Mouse (Mus musculus) liver, embryonic 13.5 days (tissue): ENCODE results near the gene Pgls. TPM values are rescaled to one million over a fixed set of nuclear protein-coding genes. Genes with fewer than 3 reads are reported as not detected.

ENCODE experiments used
- ATAC-seq: fragments of 200-750 bp; cut with Nextera tagmentation; 2 replicates; pipeline ENCODE4 v1.8.0; 2017; ENCODE audit warnings: low read depth, mild to moderate bottlenecking, moderate number of reproducible peaks, moderate library complexity
- DNase-seq: peaks from one replicate; pipeline ENCODE4 v3.0.0; 2022
- H3K27ac ChIP-seq: fragments of 300-500 bp; sonication (generic); 2 replicates; pipeline ENCODE4 v1.5.1; 2015; ENCODE audit warnings: moderate library complexity, mild to moderate bottlenecking, inconsistent platforms
- H3K27me3 ChIP-seq: fragments of 300-500 bp; sonication (generic); 2 replicates; pipeline ENCODE4 v1.6.1; 2015; ENCODE audit warnings: mild to moderate bottlenecking, inconsistent platforms
- H3K36me3 ChIP-seq: fragments of 300-500 bp; sonication (generic); 2 replicates; pipeline ENCODE4 v1.6.1; 2015; ENCODE audit warnings: mild to moderate bottlenecking, inconsistent platforms
- H3K4me1 ChIP-seq: fragments of 300-500 bp; sonication (generic); replicated peaks from 2 replicates; pipeline ENCODE4 v1.6.1; 2015; ENCODE audit warnings: inconsistent platforms
- H3K4me2 ChIP-seq: fragments of 300-500 bp; sonication (generic); 2 replicates; pipeline ENCODE4 v1.6.1; 2015; ENCODE audit warnings: inconsistent platforms, mild to moderate bottlenecking, moderate library complexity
- H3K4me3 ChIP-seq: fragments of 300-500 bp; sonication (generic); replicated peaks from 2 replicates; pipeline ENCODE4 v1.5.1; 2015; ENCODE audit warnings: mild to moderate bottlenecking, inconsistent platforms
- H3K9ac ChIP-seq: fragments of 300-500 bp; sonication (generic); 2 replicates; pipeline ENCODE4 v1.6.1; 2015; ENCODE audit warnings: mild to moderate bottlenecking, inconsistent platforms
- H3K9me3 ChIP-seq: fragments of 300-500 bp; sonication (generic); replicated peaks from 2 replicates; pipeline ENCODE4 v1.6.1; 2016; ENCODE audit warnings: inconsistent platforms
- WGBS: fragments of 180-500 bp; shearing (Covaris S2); methylation state at CpG from one replicate; pipeline ENCODE4 v1.1.7; 2015; ENCODE audit not compliant: insufficient replicate concordance; 5-methylcytosine and 5-hydroxymethylcytosine counted together
- polyA plus RNA-seq: library from polyadenylated mRNA; unstranded; fragments of >200 nt; fragmentation: Nextera tagmentation; extraction: Ambion mirVana; gene quantifications from 2 replicates; pipeline ENCODE4 v1.2.1, GENCODE M21; 2015

The Pgls gene
- polyA plus RNA-seq, 1 experiment from 2014 or later: 110 TPM

DNA sequence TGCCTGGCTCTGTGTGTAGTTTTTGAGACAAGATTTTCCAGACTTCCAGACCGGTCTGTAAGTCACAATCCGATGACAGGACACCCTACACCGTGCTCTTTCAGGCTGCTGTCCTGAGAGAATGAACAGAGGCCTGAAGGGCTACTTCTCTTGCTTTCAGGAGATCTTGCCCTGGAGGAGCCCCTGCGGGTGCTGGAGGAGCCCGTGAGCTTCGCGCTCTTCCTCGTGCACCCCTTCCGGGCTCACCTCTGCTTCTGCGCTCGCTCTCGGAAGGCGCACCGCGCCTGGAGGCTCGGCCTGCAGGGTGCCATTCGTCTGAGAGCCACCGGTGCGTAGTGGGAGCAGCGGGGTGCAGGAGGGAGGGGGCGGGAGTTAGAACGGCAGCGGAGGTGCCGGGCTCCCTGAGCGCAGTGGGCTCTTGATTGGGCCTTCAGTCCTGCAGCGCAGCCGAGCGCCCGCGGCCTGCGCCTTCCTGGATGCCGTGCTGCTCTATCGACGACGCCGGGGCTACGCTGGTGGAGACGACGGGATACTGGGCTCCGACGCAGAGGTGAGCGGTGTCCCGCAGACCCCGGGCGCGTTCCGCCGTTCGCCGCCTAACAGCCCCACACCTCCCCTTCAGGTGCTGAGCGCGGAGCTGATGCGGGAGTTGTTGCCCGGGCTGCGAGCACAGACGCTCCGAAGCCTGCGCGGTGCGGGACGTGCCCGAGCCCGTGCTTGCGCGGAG lies 10.1 kb downstream of the Pgls start:
- Histone ChIP-seq H3K36me3 (no peaks in the 10 kb centered on the region), H3K4me3 (peak overlapping the region; percentile 32), H3K27me3 (peaks cover 54% of the 10 kb centered on the region), H3K4me2 (peak overlapping the region; percentile 53), H3K9me3 (no peaks in the 10 kb centered on the region), H3K4me1 (peaks cover 21% of the 10 kb centered on the region), H3K9ac (no peak overlapping the region), H3K27ac (no peak overlapping the region)
- DNase-seq (no peak), ATAC-seq (no peak; the same call in 1 of the 2 replicates)
- WGBS: 4% methylated on average over 65 of the region's 65 CpGs

DNA sequence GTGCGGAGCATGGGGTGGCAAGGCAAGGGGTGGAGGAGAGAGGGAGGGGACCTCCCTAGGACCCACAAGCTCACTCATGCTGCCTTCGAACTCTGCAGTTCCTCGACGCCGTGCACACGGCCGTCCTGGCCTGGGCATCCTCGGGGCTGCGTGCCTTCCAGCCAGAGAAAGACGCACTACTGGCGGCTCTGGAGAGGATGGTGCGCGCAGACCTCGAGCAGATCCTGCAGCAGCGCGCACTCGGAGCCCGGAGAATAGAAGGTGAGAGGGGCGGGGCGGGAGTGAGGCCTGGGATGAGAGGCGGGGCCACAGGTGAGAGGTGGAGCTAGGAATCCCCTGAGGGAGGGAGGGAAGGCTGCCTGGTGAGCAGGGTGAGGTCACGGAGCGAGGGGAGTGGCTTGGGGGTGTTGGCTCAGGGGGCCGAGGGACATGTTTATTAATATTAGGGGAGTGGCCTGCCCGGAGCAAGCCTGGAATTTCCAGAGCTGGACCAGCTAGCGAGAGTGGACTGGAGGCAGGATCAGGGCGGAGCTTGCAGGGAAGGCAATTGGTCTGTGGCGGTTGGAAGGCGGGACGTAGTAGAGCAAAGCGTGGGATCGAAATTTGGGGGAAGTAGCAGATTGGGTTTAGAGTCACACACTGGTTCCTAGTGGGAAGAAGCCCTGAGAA lies 10.8 kb downstream of the Pgls start:
- Histone ChIP-seq H3K36me3 (no peaks in the 10 kb centered on the region), H3K9ac (no peak overlapping the region), H3K4me2 (peak overlapping the region; percentile 53), H3K4me3 (peak overlapping the region; percentile 32), H3K4me1 (peaks cover 21% of the 10 kb centered on the region), H3K27me3 (peaks cover 54% of the 10 kb centered on the region), H3K9me3 (no peaks in the 10 kb centered on the region), H3K27ac (no peak overlapping the region)
- ATAC-seq (peak; percentile 45), DNase-seq (peak; percentile 17)
- 7% methylated on average over 32 of the region's 32 CpGs for WGBS

- H3K4me1 ChIP-seq: peaks cover 22% of the 10 kb centered on the region
- no peak overlapping the region for H3K9ac ChIP-seq
- H3K27ac ChIP-seq: no peak overlapping the region
- no peak for ATAC-seq
- H3K4me2 ChIP-seq: no peak overlapping the region
- DNase-seq: no peak
- no peaks in the 10 kb centered on the region for H3K9me3 ChIP-seq
- H3K4me3 ChIP-seq: no peak overlapping the region
- H3K27me3 ChIP-seq: peaks cover 54% of the 10 kb centered on the region
- 67% methylated on average over 7 of the region's 7 CpGs for WGBS
- H3K36me3 ChIP-seq: no peaks in the 10 kb centered on the region
Measured at GRCm38 (mm10) chr8:71604021-71604420, 12.0 kb downstream of the Pgls start.

DNA sequence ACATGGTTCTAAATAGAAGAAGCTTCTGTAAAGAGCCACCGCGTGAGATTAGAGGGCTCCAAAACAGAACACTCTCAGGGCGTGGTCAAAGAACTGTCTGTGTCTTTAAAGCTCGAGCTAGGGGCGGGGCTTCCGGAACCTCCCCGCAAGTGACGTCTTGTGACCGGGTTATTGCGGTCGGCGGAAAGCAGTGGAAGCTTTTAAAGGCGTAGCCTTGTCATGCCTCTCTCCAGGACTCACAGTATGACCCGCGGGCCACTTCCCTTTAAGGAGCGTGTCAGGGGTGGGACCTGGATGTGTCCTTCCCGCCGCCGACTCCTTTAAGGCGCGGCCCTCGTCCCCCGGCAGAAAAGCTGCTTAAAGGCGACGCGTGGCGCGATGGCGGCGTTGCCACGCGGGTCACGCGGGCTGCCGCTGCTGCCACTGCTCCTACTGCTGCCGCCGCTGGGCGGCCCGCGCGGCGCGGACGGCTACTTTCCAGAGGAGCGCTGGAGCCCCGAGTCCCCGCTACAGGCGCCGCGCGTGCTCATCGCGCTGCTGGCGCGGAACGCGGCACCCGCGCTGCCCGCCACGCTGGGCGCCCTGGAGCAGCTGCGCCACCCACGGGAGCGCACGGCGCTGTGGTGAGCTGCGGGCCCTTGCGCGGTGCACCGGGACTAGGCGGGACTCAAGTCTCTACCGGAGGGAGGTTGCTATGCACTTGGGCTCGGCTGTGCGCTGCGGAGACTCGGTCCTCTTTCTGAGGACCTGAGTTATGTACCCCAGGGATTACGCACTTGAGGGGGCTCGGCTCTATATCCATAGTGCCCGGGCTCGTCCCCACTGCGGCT lies 19.1 kb downstream of the Pgls start, which contains the start of gene Colgalt1:
Gene Colgalt1 (plus strand): TSS at position 177 of the 830 bp plus-strand sequence.
- H3K9me3 ChIP-seq: no peaks in the 10 kb centered on the region
- under 1% methylated on average over 82 of the region's 82 CpGs for WGBS
- peaks cover 28% of the 10 kb centered on the region for H3K36me3 ChIP-seq
- DNase-seq (peak; percentile 97), ATAC-seq (peak; percentile 99)
- H3K4me2 ChIP-seq: peak within 1 kb of the TSS; percentile 99
- H3K4me1 ChIP-seq: peaks cover 55% of the 10 kb centered on the region
- no peaks in the 10 kb centered on the region for H3K27me3 ChIP-seq
- H3K4me3 ChIP-seq: peak within 1 kb of the TSS; percentile 89
- peak within 1 kb of the TSS; percentile 83 for H3K27ac ChIP-seq
- H3K9ac ChIP-seq: peak within 1 kb of the TSS; percentile 91

DNA sequence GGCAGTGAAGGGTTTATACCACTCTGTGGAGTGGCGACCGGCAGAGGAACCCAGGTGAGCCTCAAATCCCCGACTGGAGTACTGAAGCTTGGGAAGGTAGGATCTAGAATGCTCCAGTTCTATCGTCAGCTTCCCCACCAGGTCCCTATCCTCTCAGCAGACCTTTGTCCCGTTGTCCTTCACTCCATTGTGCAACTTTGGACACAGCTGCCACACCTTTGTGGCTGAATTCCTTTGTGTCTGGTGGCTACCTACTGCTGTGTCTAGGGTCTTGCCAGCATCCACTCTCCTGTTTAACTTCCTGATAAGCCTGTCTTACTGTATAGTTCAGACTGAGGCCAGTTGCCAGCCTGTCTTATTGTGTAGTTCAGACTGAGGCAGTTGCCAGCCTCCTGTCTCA lies 20.2 kb downstream of the Pgls start:
- Histone ChIP-seq H3K4me2 (peak overlapping the region; percentile 99), H3K36me3 (peaks cover 40% of the 10 kb centered on the region), H3K4me3 (peak overlapping the region; percentile 89), H3K27ac (no peak overlapping the region), H3K27me3 (no peaks in the 10 kb centered on the region), H3K9me3 (no peaks in the 10 kb centered on the region), H3K4me1 (peaks cover 49% of the 10 kb centered on the region), H3K9ac (peak overlapping the region; percentile 91)
- DNase-seq (no peak), ATAC-seq (no peak)
- 28% methylated on average over 5 of the region's 5 CpGs for WGBS

DNA sequence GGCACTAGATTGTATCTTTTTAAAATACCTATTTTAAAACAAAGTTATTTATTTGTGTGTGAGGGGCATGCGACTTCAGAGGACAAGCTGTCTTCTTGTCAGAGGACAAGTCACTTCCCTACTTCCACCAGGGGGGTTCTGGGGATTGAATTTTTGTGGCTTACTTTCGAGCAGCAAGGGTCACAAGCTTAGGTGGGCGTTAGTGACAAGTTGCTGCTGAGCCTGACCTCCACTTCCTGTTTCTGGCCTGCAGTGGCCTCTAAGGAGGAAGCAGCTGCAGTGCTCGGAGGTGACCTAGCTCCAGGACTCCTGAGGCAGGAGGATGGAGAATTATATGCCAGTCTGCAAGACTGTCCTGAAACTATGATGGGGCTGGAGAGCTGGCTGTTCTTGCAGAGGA lies 21.4 kb downstream of the Pgls start:
- WGBS: 44% methylated on average over 4 of the region's 4 CpGs
- H3K27ac ChIP-seq: no peak overlapping the region

GRCm38 (mm10) chr8:71619786-71620185 lies 27.8 kb downstream of the Pgls start:
- 80% methylated on average over 2 of the region's 2 CpGs for WGBS
- Histone ChIP-seq H3K4me2 (no peak overlapping the region), H3K9ac (no peak overlapping the region), H3K4me3 (no peak overlapping the region), H3K4me1 (0 out of 2 replicates have a peak, but pooled peaks cover 3% of the 10 kb centered on the region), H3K27ac (no peak overlapping the region), H3K27me3 (no peaks in the 10 kb centered on the region), H3K9me3 (peaks cover 15% of the 10 kb centered on the region), H3K36me3 (peaks cover 98% of the 10 kb centered on the region)
- ATAC-seq (no peak), DNase-seq (no peak)

More for the DNA sequence above, 21.4 kb downstream of the Pgls start:
- Histone ChIP-seq H3K9ac (no peak overlapping the region), H3K27me3 (no peaks in the 10 kb centered on the region), H3K9me3 (no peaks in the 10 kb centered on the region), H3K4me1 (peaks cover 49% of the 10 kb centered on the region), H3K4me2 (no peak overlapping the region), H3K36me3 (peaks cover 52% of the 10 kb centered on the region), H3K4me3 (no peak overlapping the region)
- DNase-seq: no peak
- ATAC-seq: no peak

DNA sequence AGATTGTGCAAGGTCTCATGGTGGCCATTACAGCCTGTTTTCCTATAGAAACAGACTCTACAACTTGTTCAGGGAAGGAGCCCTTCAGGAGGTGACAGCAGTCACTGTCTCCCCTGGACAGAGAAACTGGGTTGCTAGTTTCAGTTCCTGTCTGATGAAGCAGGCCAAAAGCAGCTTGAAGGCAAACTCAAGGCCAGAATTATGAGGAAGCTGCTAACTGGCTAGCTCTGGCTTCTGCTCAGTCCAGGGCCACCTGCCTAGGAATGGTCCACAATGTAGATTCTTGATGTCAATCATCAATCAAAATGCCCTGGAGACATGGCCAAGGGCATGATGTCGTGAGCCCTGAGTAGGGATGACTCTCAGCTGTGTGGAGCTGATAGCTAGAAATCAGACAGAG lies 33.1 kb downstream of the Pgls start:
- ATAC-seq (no peak), DNase-seq (no peak)
- H3K27me3 ChIP-seq: peaks cover 9% of the 10 kb centered on the region
- H3K9me3 ChIP-seq: peaks cover 15% of the 10 kb centered on the region
- H3K36me3 ChIP-seq: peaks cover 55% of the 10 kb centered on the region
- H3K27ac ChIP-seq: no peak overlapping the region
- H3K4me2 ChIP-seq: no peak overlapping the region
- H3K4me1 ChIP-seq: peaks cover 28% of the 10 kb centered on the region
- no peak overlapping the region for H3K9ac ChIP-seq
- no peak overlapping the region for H3K4me3 ChIP-seq
- 73% methylated on average over 1 of the region's 1 CpGs for WGBS

DNA sequence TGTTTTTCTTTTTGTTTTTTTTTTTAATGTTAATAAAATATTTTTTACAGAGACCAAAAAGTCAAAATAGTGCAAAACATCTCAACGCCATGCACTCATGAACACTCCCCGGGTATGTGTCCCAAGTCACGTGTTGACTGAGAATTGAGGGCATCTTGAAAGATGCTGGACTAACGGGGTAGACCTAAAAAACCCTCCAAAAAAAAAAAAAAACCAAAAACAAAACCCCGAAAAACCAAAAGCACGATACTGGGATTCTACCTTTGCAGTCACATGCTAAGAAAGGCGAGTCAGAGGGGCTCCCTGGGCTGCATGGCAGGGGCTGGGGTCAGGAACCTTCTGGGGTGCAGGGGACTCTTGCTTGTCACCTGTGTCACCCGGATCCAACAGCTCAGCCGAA lies 34.8 kb downstream of the Pgls start:
- DNase-seq (no peak), ATAC-seq (no peak)
- 70% methylated on average over 9 of the region's 9 CpGs for WGBS
- no peak overlapping the region for H3K27ac ChIP-seq
- H3K4me1 ChIP-seq: peaks cover 33% of the 10 kb centered on the region
- no peak overlapping the region for H3K9ac ChIP-seq
- H3K36me3 ChIP-seq: peaks cover 38% of the 10 kb centered on the region
- peaks cover 13% of the 10 kb centered on the region for H3K9me3 ChIP-seq
- H3K4me3 ChIP-seq: no peak overlapping the region
- H3K27me3 ChIP-seq: peaks cover 25% of the 10 kb centered on the region
- no peak overlapping the region for H3K4me2 ChIP-seq

GRCm38 (mm10) chr8:71627265-71628099 lies 35.5 kb downstream of the Pgls start:
- H3K27ac ChIP-seq: peak overlapping the region; percentile 26; the same call in 1 of the 2 replicates
- no peak overlapping the region for H3K9ac ChIP-seq
- H3K9me3 ChIP-seq: peaks cover 6% of the 10 kb centered on the region
- peaks cover 34% of the 10 kb centered on the region for H3K4me1 ChIP-seq
- no peak for ATAC-seq
- DNase-seq: no peak
- H3K4me2 ChIP-seq: no peak overlapping the region
- peaks cover 31% of the 10 kb centered on the region for H3K36me3 ChIP-seq
- no peak overlapping the region for H3K4me3 ChIP-seq
- peaks cover 29% of the 10 kb centered on the region for H3K27me3 ChIP-seq
- WGBS: 31% methylated on average over 9 of the region's 9 CpGs
